Mouse (Mus musculus) megakaryocyte progenitor cell, adult 5-6 weeks (primary cell): ENCODE measurements at regions not wholly inside any gene's neighbourhood (a gene's known extent, or its start where the extent isn't known, plus 50 kb on each side); places are given as distances from the start of the nearest gene placed in this dataset.

ENCODE experiments used
- ATAC-seq: replicated peaks from 2 replicates; pipeline ENCODE4 v1.8.0; 2016; ENCODE audit warnings: mild to moderate bottlenecking, moderate TSS enrichment, inconsistent platforms; ENCODE audit not compliant: poor library complexity

DNA sequence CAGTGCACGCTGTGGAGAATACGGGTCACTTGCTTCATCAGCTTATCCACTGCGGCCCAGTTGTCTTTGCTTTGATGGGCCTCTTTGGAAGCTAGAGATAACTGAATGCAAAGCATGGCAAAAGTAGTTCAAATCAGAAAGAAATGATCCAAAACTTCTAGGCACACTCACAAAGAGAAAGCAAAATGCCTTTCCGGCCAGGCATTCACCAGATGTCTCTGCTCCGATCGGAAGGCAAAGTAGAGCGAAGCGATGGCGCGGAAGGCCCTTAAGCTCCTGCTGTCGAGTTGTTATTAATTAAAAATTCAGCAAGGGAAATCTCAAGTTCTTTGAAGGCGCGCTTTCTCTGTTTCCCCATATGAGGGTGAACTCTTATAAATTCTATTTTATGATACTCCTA is 401.9 kb upstream of the Slc35b3 start:
- ATAC-seq, result no peak

DNA sequence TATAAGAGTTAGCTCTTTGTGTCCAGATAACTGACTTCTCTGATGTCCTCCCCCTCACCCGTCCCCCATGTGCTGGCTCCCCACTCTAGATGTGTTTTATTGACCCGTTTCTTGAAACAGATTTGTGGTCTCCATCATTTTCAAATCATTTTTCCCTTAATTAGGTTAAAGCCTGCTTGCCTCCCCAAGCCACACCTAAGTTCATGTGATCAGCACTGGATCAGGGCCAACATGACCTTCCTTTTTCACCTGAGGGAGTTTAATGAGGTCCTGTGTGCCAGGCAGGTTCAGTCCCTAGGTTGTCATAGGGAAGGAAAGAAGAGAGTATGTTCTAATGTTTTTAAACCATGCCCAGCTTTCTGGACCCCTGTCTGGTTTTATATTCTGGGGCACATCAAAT is 390.9 kb upstream of the Slc35b3 start:
- ATAC-seq, result no peak

DNA sequence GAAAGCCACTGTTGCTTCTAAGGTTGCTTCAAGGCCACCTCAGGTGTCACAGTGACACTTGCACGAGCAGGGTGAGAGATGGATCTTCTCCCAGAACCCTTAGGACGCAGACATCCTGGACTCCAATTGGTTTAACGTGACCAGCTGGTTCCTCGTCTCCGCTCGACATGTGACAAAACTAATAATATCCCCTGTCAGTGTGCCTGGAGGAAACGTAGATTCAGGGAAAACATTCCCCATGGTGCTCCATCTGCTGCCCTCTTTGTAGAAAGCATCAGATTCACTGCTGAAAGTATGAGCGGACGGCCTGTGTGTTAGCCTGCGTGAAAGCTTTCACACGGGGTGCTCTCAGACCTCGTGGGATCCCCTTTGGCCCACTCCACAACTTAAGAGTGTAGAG is 390.0 kb upstream of the Slc35b3 start:
- no peak for ATAC-seq

GRCm38 (mm10) chr13:39347761-39348160 is 387.1 kb upstream of the Slc35b3 start:
- no peak for ATAC-seq

DNA sequence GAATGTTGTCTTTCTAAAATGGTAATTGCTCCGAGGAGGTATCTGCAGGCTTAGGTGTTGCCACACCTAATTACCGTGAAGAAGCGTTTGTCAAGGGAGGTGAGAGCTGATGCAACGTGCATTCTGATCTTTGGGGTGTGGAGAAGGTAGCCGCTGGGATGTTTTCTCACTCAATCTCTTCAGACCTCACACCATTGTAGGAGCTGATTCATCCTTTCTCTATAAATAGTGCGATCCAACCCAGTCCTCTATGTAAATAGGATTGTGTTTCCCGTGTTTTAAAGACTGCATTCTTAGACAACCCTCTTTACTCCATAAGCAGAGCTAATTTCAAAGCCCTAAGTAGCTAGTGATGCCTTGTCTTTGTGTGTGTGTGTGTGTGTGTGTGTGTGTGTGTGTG is 374.2 kb upstream of the Slc35b3 start:
- no peak for ATAC-seq

GRCm38 (mm10) chr13:39329794-39330193 is 369.1 kb upstream of the Slc35b3 start:
- no peak for ATAC-seq

- ATAC-seq, result no peak
Observed at GRCm38 (mm10) chr13:39326176-39326575, 365.5 kb upstream of the Slc35b3 start.

GRCm38 (mm10) chr13:39321111-39321510 is 360.4 kb upstream of the Slc35b3 start:
- no peak for ATAC-seq

DNA sequence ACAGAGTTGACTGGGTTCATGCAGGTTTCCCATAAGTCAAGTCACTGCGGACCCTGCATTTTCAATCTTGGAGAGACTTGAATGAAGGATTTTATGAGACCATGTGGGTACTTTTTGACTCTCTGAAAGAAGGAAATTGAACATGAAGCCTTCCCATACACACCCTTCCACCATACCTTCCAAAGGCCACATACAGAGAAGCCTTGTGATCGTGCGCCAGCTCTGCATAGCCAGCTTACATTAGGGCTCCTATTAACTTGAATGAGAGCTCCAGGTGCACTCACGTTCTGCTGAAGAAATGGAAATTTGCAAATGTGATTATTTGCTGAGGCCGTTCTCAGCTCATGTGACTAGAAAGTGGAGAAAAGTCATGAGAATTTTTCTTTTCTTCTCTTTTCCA is 349.1 kb upstream of the Slc35b3 start:
- ATAC-seq, result no peak

GRCm38 (mm10) chr13:39307845-39308244 is 347.2 kb upstream of the Slc35b3 start:
- ATAC-seq, result no peak

DNA sequence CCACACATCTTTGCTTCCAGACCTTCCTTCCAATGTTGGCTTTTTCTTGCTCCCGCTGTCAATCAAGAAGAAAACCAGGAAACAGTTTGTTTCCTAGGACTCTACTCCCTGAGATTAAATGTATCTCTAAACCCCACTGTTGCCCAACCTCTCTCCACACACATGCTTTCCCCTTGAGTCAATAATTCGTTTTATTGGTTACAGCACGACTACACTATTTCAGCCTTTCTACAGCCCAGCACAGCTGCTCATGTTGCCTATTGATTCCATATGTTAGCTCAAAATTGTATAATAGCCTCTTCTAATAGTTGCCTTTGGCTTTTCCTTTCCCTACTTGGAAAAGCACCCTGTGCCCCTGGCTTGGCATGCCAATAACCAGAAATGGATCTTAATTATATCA is 346.2 kb upstream of the Slc35b3 start:
- no peak for ATAC-seq

DNA sequence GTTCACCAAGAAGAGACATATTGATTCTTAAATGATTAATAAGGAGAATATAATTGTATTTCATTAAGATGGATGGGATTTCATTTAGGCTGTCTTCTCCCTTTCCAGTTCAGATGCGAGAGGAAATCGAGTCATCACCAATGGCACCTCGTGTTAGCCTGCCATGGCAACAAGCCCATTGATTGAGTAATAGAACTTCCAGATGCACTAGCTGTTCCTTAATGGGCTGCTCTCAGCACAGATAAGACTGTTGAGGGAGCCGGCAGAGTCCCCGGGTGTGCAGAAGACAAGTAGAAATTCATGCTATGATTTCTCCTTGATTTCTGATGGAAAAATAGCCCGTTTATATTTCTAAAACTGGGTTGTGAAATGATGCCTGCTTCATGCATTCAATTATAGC is 336.5 kb upstream of the Slc35b3 start:
- ATAC-seq, result no peak

GRCm38 (mm10) chr13:39290216-39290960 is 329.7 kb upstream of the Slc35b3 start:
- ATAC-seq, result no peak

- ATAC-seq, result no peak
Observed at GRCm38 (mm10) chr13:39282272-39282671, 321.6 kb upstream of the Slc35b3 start.

DNA sequence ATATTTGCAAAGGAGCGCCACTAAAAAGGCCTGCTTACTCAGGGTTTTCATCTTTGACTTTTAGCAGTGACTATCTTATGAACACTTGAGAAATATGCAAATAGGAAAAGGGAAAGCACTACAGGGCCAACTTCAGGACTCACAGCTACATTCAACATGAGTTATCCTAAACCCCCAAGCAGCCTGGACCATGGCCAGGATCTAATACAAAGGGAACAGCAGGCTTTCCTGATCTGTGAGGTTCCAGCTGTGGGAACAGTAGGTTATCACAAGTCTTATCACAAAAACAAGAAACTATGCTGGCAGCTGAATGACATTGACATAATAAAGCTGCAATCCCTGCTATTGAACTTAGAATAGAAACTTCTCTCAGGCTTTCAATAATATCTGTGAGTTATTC is 317.4 kb upstream of the Slc35b3 start:
- ATAC-seq, result no peak

- ATAC-seq, result no peak
Observed at GRCm38 (mm10) chr13:39266024-39266423, 305.3 kb upstream of the Slc35b3 start.

DNA sequence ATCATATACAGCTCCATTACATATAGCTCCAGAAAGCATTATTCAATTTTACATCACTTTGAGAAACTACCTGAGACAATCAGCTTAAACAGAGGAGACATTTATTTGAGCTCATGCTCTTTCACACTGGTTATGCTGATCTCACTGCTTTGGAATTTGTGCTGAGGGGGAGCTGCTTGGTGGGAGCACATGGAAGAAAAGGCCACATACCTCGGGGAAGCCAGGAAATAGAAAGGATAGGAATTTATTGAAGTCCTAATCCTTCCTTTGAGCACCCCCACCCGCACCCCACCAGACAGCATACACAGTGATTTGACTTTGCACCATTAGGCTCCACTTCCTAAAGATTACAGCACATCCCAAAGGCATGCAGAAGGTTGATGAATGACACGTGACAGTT is 296.0 kb upstream of the Slc35b3 start:
- ATAC-seq, result no peak

GRCm38 (mm10) chr13:39255338-39255737 is 294.7 kb upstream of the Slc35b3 start:
- ATAC-seq, result no peak

DNA sequence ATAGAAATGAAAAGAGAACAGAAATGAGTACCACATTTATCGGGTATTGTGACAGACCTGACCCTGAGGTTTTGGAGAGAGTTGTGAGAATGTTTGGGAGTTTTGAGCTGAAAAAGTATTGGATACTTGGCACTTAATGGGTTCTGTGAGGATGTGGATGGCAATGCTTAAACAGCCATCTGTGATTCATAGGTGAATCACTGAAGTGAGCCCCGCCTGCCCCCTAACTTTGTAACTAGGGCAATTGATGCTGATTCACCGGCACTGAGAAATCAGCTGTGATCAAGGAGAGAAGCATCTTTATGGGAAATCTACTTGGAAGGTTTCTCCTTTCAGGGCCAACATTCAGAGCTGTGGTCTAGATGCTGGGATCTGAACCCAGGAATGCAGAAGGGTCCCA is 291.9 kb upstream of the Slc35b3 start:
- no peak for ATAC-seq

DNA sequence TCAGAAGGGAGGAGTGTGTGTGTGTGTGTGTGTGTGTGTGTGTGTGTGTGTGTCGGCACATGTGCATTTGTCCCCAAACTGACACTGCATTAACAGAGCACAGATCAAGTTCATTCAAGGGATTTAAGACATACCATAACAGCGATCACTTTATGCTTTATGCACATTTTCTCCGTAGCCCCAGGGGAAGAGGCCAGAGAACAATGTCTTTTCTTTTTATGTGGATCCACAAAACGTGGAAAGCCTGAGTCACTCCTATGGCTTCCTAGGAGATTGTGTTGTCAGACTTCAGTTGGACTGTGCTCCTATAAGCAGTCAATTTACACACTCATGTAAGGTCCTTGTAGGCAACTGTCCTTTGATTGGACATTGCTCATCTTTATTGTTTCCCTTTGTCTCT is 289.4 kb upstream of the Slc35b3 start:
- ATAC-seq, result no peak

DNA sequence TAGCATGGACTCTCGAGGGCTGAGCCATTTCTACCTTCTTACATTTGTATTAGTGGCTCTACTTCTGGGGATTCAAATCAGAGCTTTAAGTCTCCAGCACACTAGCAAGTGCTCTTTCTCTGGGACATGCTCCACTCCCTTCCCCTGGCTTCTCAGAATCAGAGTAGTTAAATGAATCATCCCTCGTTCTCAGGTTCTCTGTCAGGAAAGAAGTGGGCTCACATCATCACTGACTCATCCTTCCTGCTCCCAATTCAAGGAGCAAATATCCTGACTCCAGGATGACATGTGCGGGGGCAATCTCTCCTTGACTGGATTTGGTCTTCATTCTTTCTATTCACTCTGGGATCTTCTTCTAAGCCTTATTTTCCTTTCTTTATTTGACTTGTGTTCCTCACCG is 266.2 kb upstream of the Slc35b3 start:
- no peak for ATAC-seq

GRCm38 (mm10) chr13:39225651-39226050 is 265.0 kb upstream of the Slc35b3 start:
- ATAC-seq, result no peak

- no peak for ATAC-seq
Observed at GRCm38 (mm10) chr13:39211076-39211475, 250.4 kb upstream of the Slc35b3 start.
